Mouse (Mus musculus) neural tube, embryonic 14.5 days (tissue): ENCODE results near the gene Chek2. TPM values are rescaled to one million over a fixed set of nuclear protein-coding genes. Genes with fewer than 3 reads are reported as not detected.

ENCODE experiments used
- ATAC-seq: fragments of 200-750 bp; cut with Nextera tagmentation; 2 replicates; pipeline ENCODE4 v1.8.0; 2017; ENCODE audit warnings: low read depth, mild to moderate bottlenecking, moderate TSS enrichment, moderate library complexity
- H3K27ac ChIP-seq: fragments of 300-500 bp; sonication (generic); 2 replicates; pipeline ENCODE4 v1.5.1; 2014; ENCODE audit warnings: low read depth, mild to moderate bottlenecking, control low read depth, low read length, moderate library complexity, mixed read lengths
- H3K27me3 ChIP-seq: fragments of 300-500 bp; sonication (generic); 2 replicates; pipeline ENCODE4 v1.6.1; 2014; ENCODE audit warnings: low read length; ENCODE audit not compliant: control insufficient read depth, insufficient read depth
- H3K36me3 ChIP-seq: fragments of 300-500 bp; sonication (generic); 2 replicates; pipeline ENCODE4 v1.6.1; 2014; ENCODE audit warnings: low read length, mixed read lengths; ENCODE audit not compliant: control insufficient read depth, insufficient read depth
- H3K4me1 ChIP-seq: fragments of 300-500 bp; sonication (generic); 2 replicates; pipeline ENCODE4 v1.6.1; 2014; ENCODE audit warnings: low read length; ENCODE audit not compliant: control insufficient read depth, insufficient read depth
- H3K4me2 ChIP-seq: fragments of 300-500 bp; sonication (generic); 2 replicates; pipeline ENCODE4 v1.6.1; 2014; ENCODE audit warnings: mild to moderate bottlenecking, low read depth, low read length, control low read depth
- H3K4me3 ChIP-seq: fragments of 300-500 bp; sonication (generic); 2 replicates; pipeline ENCODE4 v1.5.1; 2014; ENCODE audit warnings: low read depth, low read length, control low read depth, mixed read lengths
- H3K9ac ChIP-seq: fragments of 300-500 bp; sonication (generic); replicated peaks from 2 replicates; pipeline ENCODE4 v1.6.1; 2014; ENCODE audit warnings: low read depth, mild to moderate bottlenecking, control low read depth, low read length, mixed read lengths
- H3K9me3 ChIP-seq: fragments of 300-500 bp; sonication (generic); 2 replicates; pipeline ENCODE4 v1.6.1; 2016; ENCODE audit warnings: low read length; ENCODE audit not compliant: control insufficient read depth
- WGBS: fragments of 180-500 bp; shearing (Covaris S2); extraction: QIAGEN DNeasy Blood & Tissue Kit; methylation state at CpG from one replicate; pipeline ENCODE4 v1.1.7; 2014; 5-methylcytosine and 5-hydroxymethylcytosine counted together
- polyA plus RNA-seq: library from polyadenylated mRNA; unstranded; fragments of >200 nt; fragmentation: Nextera tagmentation; extraction: Ambion mirVana; gene quantifications from 2 replicates; pipeline ENCODE4 v1.2.1, GENCODE M21; 2014

The Chek2 gene
- polyA plus RNA-seq, 1 experiment from 2014 or later: 3.6 TPM

DNA sequence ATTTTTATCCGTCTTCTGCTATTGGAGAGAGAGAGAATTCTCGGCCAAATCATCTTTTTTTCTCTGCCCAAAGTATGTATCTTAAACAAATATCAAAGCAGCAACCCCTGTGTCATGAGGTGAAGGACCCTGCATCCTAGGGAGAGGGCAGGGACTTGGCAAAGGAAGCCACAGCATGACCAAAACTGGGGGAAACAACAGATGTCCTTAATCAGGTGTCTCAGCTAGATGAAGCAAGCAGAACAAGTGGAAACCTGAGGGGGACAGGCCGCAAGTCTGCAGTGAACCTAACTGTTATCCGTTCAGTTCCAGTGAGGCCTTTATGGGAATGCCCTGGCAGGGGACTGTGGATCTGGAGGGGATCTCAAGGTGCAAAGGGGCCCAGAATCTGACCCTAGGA lies 32.3 kb upstream of the Chek2 start:
- peak overlapping the region; percentile 94 for H3K4me3 ChIP-seq
- H3K9ac ChIP-seq: peak overlapping the region; percentile 95; the same call in 1 of the 2 replicates
- H3K36me3 ChIP-seq: no peaks in the 10 kb centered on the region; the same call in 1 of the 2 replicates
- no peaks in the 10 kb centered on the region for H3K27me3 ChIP-seq
- no peak for ATAC-seq
- H3K9me3 ChIP-seq: no peaks in the 10 kb centered on the region
- peaks cover 29% of the 10 kb centered on the region for H3K4me1 ChIP-seq
- no peak overlapping the region for H3K27ac ChIP-seq
- H3K4me2 ChIP-seq: peak overlapping the region; percentile 67
- WGBS: 93% methylated on average over 4 of the region's 4 CpGs

DNA sequence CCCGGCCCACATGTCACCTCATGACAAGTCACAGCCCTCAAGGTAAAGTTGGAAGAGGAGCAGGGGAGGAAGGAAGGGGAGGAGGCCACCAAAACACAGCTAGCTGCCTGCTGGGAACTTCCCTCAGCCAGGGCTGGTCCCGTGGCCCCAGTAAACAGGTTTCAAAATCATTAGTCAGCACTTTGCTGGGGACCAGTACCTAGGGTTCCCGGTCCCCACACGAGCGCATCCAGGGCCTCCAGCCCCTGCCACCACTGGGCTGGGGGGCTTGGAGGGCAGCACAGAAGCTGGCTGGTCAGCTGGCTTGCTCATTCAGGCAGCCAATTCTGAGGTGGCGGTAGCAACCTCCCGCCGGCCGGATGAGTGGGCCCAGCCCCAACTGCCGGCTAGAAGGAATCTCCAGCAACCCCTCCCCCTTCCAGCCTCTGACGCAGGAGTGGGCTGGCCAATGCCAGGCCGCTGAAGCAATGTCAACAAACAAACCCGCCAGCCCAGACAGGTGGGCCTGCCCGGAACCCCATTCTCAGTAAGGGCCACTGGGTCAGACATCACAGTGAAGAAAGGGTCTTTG lies 31.6 kb upstream of the Chek2 start:
- H3K27ac ChIP-seq: no peak overlapping the region
- 1% methylated on average over 14 of the region's 14 CpGs for WGBS

DNA sequence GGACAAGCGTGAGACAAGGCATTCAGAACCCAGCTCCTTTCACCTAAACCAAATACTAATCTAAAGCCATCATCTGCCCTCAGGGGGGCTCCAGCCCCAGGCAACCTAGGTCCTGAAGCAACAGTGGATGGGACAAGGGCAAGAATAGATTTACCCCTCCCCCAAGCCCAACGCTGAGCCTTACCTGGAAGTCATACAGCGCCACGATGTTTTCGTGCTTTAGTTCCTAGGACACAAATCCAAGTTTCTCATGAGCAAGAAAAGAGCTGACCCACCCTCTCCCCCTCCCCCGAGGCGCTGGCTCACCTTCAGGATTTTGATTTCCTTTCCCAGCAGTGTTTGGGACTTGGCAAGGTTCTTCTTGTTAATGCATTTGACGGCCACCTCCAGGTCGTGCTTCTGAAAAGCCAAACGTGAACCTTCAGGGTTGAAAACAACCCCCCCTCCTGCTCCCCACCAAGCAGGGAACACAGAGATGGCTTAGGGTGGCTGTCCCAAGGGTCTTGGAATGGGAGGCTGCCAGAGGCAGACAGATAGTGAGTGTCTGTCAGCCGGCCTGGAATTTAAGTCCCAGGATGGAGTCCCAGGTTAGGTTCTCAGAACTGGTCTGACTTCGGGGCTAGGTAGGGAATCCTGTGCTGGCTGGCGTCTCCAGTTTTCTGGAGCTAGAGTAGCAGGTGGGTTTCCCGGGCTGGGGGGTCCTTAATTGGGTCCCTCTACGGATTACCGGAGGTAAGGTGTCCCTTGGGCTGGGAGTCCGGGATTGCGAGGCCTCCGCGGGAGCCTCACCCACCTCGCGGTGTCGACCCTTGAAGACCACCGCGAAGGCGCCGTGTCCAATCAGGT lies 30.7 kb upstream of the Chek2 start:
- no peak for ATAC-seq
- peaks cover 29% of the 10 kb centered on the region for H3K4me1 ChIP-seq

More for the DNA sequence above, 31.6 kb upstream of the Chek2 start:
- peak; percentile 39 for ATAC-seq
- Histone ChIP-seq H3K27me3 (no peaks in the 10 kb centered on the region), H3K9ac (peak overlapping the region; percentile 95), H3K4me2 (peak overlapping the region; percentile 67), H3K9me3 (no peaks in the 10 kb centered on the region), H3K4me3 (peak overlapping the region; percentile 94), H3K36me3 (no peaks in the 10 kb centered on the region; the same call in 1 of the 2 replicates), H3K4me1 (peaks cover 29% of the 10 kb centered on the region)

DNA sequence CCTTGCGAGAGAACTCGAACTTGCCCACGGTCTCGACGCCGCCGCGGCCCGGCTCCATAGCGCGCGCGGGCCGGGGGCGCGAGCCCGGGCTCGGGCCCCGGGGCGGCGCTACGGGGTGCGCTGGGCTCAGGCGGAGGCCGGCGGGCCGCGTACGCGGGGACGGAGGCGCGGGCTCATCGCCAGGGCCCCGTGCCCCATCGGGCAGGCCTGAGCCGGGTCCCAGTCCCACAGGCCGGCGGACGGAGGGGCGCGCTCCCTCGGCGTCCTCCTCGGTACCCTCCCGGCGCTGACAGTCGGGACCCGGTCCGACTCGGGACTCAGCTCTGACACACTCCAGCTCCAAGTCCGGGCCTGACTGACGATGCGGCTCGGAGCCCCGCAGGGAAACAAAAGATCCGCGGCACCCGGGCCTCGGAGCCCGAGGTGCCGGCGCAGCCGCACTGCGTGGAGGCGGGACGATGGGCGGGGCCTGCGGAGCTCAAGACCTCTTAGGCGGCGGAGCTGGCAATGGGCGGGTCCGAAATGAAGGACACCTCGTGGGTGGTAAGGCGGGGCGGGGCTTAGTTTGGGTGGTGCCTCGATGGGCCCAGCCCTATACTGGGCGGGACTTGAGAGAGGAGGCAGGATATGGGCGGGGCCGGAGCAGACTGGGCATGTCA lies 30.0 kb upstream of the Chek2 start, which contains the start of gene Ulk1:
Ulk1 (minus strand) TSS at position 431 of the 659 bp plus-strand sequence.
- no peaks in the 10 kb centered on the region for H3K27me3 ChIP-seq
- no peaks in the 10 kb centered on the region for H3K9me3 ChIP-seq
- peak within 1 kb of the TSS; percentile 67 for H3K4me2 ChIP-seq
- H3K4me1 ChIP-seq: peaks cover 29% of the 10 kb centered on the region
- peak; percentile 94 for ATAC-seq
- H3K36me3 ChIP-seq: no peaks in the 10 kb centered on the region; the same call in 1 of the 2 replicates
- peak within 1 kb of the TSS; percentile 95 for H3K9ac ChIP-seq
- WGBS: under 1% methylated on average over 67 of the region's 80 CpGs
- peak within 1 kb of the TSS; percentile 94 for H3K4me3 ChIP-seq
- H3K27ac ChIP-seq: peak within 1 kb of the TSS; percentile 87

More for the DNA sequence above, 30.7 kb upstream of the Chek2 start:
- peak overlapping the region; percentile 95 for H3K9ac ChIP-seq
- peak overlapping the region; percentile 94 for H3K4me3 ChIP-seq
- no peaks in the 10 kb centered on the region for H3K27me3 ChIP-seq
- no peaks in the 10 kb centered on the region; the same call in 1 of the 2 replicates for H3K36me3 ChIP-seq
- 1% methylated on average over 27 of the region's 27 CpGs for WGBS
- H3K9me3 ChIP-seq: no peaks in the 10 kb centered on the region
- peak overlapping the region; percentile 87 for H3K27ac ChIP-seq
- peak overlapping the region; percentile 67 for H3K4me2 ChIP-seq

DNA sequence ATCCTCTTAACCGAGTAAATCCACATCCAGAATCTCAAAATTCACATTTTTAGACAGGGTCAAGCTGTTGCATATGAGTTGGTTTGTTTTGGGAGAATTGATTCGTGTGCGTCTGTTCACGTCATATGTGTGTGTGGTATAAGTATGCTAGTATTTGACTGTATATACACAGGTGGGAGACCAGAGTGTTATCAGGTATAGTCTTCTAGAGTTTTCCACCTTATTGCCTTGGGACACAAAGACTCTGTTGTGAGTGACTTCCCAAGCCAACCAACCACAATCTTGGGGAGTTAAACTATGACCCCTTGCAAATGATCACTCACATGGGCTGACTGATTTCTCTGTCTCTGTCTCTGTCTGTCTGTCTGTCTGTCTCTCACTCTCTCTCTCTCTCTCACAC lies 15.4 kb upstream of the Chek2 start:
- no peaks in the 10 kb centered on the region for H3K4me1 ChIP-seq
- H3K27me3 ChIP-seq: no peaks in the 10 kb centered on the region
- 90% methylated on average over 4 of the region's 4 CpGs for WGBS
- no peak overlapping the region for H3K27ac ChIP-seq
- no peak for ATAC-seq
- no peaks in the 10 kb centered on the region for H3K36me3 ChIP-seq
- no peak overlapping the region for H3K4me3 ChIP-seq
- H3K9me3 ChIP-seq: no peaks in the 10 kb centered on the region
- H3K4me2 ChIP-seq: no peak overlapping the region
- no peak overlapping the region for H3K9ac ChIP-seq

DNA sequence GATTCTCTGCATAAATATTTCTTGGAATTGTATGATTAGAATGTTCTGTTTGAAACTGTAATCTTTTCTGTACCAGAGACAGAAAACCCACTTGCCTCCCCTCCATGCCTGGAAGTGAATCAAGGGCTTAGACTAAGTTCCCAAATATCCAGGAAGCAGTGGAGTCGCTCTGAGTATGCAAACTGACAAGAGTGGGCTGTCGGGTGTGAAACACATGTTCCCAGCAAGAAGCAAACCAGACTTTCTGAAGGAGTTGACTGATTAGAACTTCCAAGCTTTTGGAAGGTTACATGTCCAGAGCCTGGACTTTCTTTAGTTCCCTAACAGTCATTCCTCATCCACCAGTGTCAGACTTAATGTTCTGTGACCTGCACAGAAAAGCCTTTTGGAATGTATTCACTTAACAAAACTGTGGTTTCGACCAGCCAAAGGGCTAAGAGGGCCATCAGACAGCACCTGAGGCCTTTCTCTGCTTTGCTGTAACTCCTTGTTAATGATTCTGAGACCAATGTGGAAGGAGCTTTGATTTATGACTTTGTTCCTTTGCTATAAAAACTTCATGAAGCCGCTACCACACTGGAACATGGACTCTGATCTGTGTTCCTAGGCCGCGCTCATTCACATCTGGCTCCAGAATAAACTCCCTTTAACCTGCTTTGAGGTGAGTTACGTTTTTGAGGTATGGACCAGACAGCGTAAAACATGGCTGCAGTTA lies 12.8 kb upstream of the Chek2 start:
- H3K27me3 ChIP-seq: no peaks in the 10 kb centered on the region
- no peak for ATAC-seq
- H3K36me3 ChIP-seq: no peaks in the 10 kb centered on the region
- no peaks in the 10 kb centered on the region for H3K9me3 ChIP-seq
- no peak overlapping the region for H3K9ac ChIP-seq
- 87% methylated on average over 8 of the region's 8 CpGs for WGBS
- no peak overlapping the region for H3K4me3 ChIP-seq
- H3K27ac ChIP-seq: no peak overlapping the region
- no peak overlapping the region for H3K4me2 ChIP-seq
- H3K4me1 ChIP-seq: no peaks in the 10 kb centered on the region

DNA sequence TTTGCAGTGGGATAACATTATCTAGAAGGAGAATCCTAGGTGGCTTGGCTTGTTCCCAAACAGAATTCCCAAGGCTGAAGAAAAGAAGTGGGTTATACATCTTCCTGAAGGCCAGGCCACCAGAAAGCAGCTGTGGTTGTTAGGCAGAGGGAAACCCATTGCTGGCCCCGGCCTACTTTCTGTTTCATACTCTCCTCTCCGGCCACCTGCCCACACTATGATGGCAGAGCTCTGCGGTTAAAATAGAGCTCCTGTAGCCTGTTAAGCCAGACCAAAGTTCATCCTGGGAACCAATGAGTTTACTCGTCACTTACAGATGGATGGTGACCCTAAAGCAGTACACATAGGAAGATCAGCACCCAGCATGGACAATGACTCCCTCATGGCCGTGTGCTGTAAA lies 12.2 kb upstream of the Chek2 start:
- WGBS: 90% methylated on average over 5 of the region's 5 CpGs
- ATAC-seq: no peak
- H3K9me3 ChIP-seq: no peaks in the 10 kb centered on the region

DNA sequence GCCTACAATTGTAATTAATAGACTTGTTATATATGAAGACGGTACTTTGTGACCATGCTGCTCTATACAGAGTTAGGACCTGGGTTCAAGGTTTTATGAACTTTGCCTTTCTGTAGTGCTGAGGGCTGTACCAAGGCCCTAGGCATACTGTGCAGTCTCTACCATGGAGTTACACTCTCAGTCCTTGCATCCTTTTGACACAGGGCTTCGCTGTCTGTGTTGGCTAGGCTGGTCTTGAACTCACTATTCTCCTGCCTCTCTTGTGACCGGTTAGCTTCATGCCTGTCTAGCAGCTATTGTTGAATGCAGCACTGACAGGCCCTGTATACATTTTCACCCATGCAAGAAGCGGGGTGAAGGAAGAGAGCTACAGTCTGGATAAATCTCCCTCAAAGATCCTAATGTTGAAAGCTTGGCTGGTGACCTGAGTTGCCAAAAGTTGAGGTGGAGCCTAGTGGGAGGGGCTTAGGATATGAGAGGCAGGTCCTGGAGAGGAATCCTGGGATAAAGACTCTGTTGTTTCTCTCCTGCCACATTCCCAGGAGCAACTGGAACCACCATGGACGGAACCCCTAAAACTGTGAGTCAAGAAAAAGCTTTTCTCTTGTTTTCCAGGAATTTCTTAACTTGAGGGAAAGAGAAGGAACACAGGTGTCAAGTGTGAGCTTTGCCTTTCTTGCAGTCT lies 8.6 kb upstream of the Chek2 start:
- H3K27ac ChIP-seq: no peak overlapping the region
- H3K27me3 ChIP-seq: no peaks in the 10 kb centered on the region
- H3K36me3 ChIP-seq: no peaks in the 10 kb centered on the region
- ATAC-seq: no peak
- no peak overlapping the region for H3K4me2 ChIP-seq
- H3K9me3 ChIP-seq: no peaks in the 10 kb centered on the region
- no peak overlapping the region for H3K9ac ChIP-seq
- no peak overlapping the region for H3K4me3 ChIP-seq
- 93% methylated on average over 5 of the region's 5 CpGs for WGBS
- no peaks in the 10 kb centered on the region for H3K4me1 ChIP-seq

More for the DNA sequence above, 12.2 kb upstream of the Chek2 start:
- Histone ChIP-seq H3K9ac (no peak overlapping the region), H3K4me2 (no peak overlapping the region), H3K36me3 (no peaks in the 10 kb centered on the region), H3K4me1 (no peaks in the 10 kb centered on the region), H3K27ac (no peak overlapping the region), H3K27me3 (no peaks in the 10 kb centered on the region), H3K4me3 (no peak overlapping the region)
